Mouse (Mus musculus): ENCODE measurements around the gene Usp50. TPM values are rescaled to one million over a fixed set of nuclear protein-coding genes. Genes with fewer than 3 reads are reported as not detected.
A peak's percentile ranks its signal among the peaks of the same experiment; 100 is the strongest.

Gene Usp50
- polyA plus RNA-seq, 1 experiment from 2014 or later = 2.9 TPM

DNA sequence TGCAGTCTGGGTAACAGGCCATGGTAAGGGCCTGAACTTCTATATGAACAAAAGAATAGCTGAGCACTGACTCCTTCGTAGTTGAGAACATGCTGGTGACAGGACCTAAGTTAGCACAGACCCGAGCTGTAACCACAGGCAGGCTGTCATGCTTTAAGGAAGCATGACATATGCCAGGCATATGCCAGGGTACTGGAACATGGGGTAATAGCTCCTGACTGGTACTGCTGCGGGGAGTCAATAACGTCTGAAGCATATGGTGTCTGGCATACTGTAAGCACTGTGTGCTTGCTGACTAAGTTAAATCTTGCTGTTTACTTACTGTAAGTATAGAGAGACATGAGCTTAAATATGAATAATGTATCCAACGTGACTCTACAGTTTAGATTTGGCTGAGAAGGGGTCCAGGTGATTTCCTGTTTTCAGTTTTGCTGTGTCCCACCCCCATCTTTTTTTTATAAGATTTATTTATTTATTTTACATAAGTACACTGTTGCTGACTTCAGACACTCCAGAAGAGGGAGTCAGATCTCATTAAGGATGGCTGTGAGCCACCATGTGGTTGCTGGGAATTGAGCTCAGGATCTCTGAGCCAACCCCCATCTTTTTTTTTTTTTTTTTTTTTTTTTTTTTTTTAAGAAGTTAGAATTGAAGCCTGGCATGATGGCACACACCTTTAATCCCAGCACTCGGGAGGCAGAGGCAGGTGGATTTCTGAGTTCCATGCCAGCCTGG, 47.8 kb downstream of the Usp50 start:
- no peaks in the 10 kb centered on the region for H3K9me3 ChIP-seq
- 74% methylated on average over 6 of the region's 6 CpGs for WGBS
- H3K4me2 ChIP-seq = no peak overlapping the region
- no peak overlapping the region for H3K4me3 ChIP-seq (replicated peaks)
- ATAC-seq (ENCODE audit: insufficient read depth, low FRiP score, low read depth) = no peak
- H3K36me3 ChIP-seq = peaks cover 18% of the 10 kb centered on the region
- H3K27me3 ChIP-seq (replicated peaks) = no peaks in the 10 kb centered on the region
- H3K27ac ChIP-seq = no peak overlapping the region
- H3K4me1 ChIP-seq = no peaks in the 10 kb centered on the region
- no peak overlapping the region for H3K9ac ChIP-seq

DNA sequence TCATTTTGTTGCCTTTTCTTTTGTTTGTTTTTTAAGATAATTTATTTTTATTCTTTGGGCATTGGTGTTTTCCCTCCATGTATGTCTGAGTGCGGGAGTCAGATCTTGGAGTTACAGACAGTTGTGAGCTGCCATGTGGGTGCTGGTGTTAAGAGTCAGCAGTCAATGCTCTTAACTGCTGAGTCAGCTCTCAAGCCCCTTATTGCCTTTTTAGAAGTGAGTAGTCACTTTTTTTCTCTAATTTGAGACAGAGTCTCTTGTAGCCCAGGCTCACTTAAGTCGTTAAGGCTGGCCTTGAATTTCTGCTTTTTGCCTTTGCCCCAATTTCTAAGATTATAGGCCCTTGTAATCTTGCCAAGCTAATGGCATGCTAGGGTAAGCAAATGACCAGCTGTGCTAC, 52.8 kb downstream of the Usp50 start:
- Histone ChIP-seq H3K4me2 (no peak overlapping the region), H3K9me3 (no peaks in the 10 kb centered on the region), H3K4me3 (replicated peaks) (no peak overlapping the region), H3K4me1 (no peaks in the 10 kb centered on the region), H3K36me3 (peaks cover 26% of the 10 kb centered on the region; the same call in 1 of the 2 replicates), H3K27me3 (replicated peaks) (no peaks in the 10 kb centered on the region), H3K27ac (no peak overlapping the region), H3K9ac (no peak overlapping the region)
- 77% methylated on average over 2 of the region's 2 CpGs for WGBS
- no peak for ATAC-seq (ENCODE audit: insufficient read depth, low FRiP score, low read depth)

DNA sequence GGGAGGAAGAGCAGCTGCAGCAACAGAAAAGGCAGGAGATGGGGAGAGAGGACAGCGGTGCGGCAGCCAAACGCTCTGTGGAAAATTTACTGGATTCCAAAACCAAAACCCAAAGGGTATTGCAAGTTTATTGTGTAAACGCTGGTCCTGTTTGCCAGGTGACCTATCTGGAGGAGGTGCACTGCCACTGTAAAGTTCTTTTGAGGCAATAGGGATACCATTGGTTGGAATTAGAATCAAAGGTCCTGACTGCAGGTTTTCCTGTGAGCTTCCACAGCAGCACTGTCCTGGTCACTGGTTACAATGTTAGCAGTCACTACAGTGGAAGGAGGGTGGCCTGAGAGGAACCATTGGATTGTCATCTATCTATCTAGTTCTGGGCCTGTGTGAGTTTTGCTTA, 54.1 kb downstream of the Usp50 start:
- Histone ChIP-seq H3K9ac (no peak overlapping the region), H3K4me2 (no peak overlapping the region), H3K4me1 (no peaks in the 10 kb centered on the region), H3K27me3 (replicated peaks) (no peaks in the 10 kb centered on the region), H3K27ac (no peak overlapping the region), H3K4me3 (replicated peaks) (no peak overlapping the region), H3K36me3 (peaks cover 21% of the 10 kb centered on the region; the same call in 1 of the 2 replicates), H3K9me3 (no peaks in the 10 kb centered on the region)
- ATAC-seq (ENCODE audit: insufficient read depth, low FRiP score, low read depth) = no peak
- 94% methylated on average over 4 of the region's 4 CpGs for WGBS

GRCm38 (mm10) chr2:126712950-126713349, 70.3 kb downstream of the Usp50 start:
- Histone ChIP-seq H3K27ac (no peak overlapping the region), H3K4me3 (replicated peaks) (no peak overlapping the region), H3K9ac (no peak overlapping the region), H3K9me3 (no peaks in the 10 kb centered on the region), H3K27me3 (replicated peaks) (no peaks in the 10 kb centered on the region), H3K4me1 (peaks cover 5% of the 10 kb centered on the region; the same call in 1 of the 2 replicates), H3K36me3 (no peaks in the 10 kb centered on the region), H3K4me2 (no peak overlapping the region)
- ATAC-seq (ENCODE audit: insufficient read depth, low FRiP score, low read depth) = no peak

- Histone ChIP-seq H3K9me3 (no peaks in the 10 kb centered on the region), H3K27ac (no peak overlapping the region), H3K4me2 (no peak overlapping the region), H3K4me1 (peaks cover 7% of the 10 kb centered on the region; the same call in 1 of the 2 replicates), H3K27me3 (replicated peaks) (no peaks in the 10 kb centered on the region), H3K4me3 (replicated peaks) (no peak overlapping the region), H3K36me3 (no peaks in the 10 kb centered on the region), H3K9ac (no peak overlapping the region)
- 97% methylated on average over 5 of the region's 5 CpGs for WGBS
- no peak for ATAC-seq (ENCODE audit: insufficient read depth, low FRiP score, low read depth)
Measured at GRCm38 (mm10) chr2:126712526-126712925, 70.7 kb downstream of the Usp50 start.

- Histone ChIP-seq H3K4me2 (peak overlapping the region; percentile 73), H3K9me3 (no peaks in the 10 kb centered on the region), H3K4me1 (peaks cover 7% of the 10 kb centered on the region; the same call in 1 of the 2 replicates), H3K36me3 (no peaks in the 10 kb centered on the region), H3K9ac (no peak overlapping the region), H3K4me3 (replicated peaks) (peak overlapping the region; percentile 81; the same call in 1 of the 2 replicates), H3K27ac (no peak overlapping the region), H3K27me3 (replicated peaks) (no peaks in the 10 kb centered on the region)
- 77% methylated on average over 4 of the region's 4 CpGs for WGBS
- ATAC-seq (ENCODE audit: insufficient read depth, low FRiP score, low read depth) = no peak
Measured at GRCm38 (mm10) chr2:126708361-126708760, 74.9 kb downstream of the Usp50 start.

DNA sequence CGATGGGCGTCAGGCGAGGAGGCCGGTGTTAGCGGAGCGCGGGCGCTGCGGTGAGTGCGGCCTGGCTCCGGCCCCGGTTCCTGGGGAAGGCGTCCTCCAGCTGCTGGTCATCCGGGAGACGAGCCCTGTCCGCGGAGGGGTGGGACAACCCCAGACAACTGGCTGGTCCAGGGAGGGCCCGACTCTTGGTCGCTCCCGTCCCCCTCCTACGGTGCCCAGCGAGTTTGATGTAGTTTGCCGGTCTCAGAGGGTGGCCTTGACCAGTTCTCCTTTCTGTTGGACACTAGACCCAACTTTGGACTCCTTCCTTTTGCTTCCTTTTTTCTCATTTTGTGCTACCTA, 75.9 kb downstream of the Usp50 start:
- under 1% methylated on average over 23 of the region's 23 CpGs for WGBS
- peak overlapping the region; percentile 78 for H3K27ac ChIP-seq
- ATAC-seq (ENCODE audit: insufficient read depth, low FRiP score, low read depth) = peak; percentile 79; the same call in 1 of the 2 replicates
- H3K4me3 ChIP-seq (replicated peaks) = peak overlapping the region; percentile 81
- no peaks in the 10 kb centered on the region for H3K36me3 ChIP-seq
- H3K4me1 ChIP-seq = peaks cover 7% of the 10 kb centered on the region; the same call in 1 of the 2 replicates
- H3K27me3 ChIP-seq (replicated peaks) = no peaks in the 10 kb centered on the region
- H3K9me3 ChIP-seq = no peaks in the 10 kb centered on the region
- H3K4me2 ChIP-seq = peak overlapping the region; percentile 73
- peak overlapping the region; percentile 72 for H3K9ac ChIP-seq

- H3K4me1 ChIP-seq = peaks cover 7% of the 10 kb centered on the region; the same call in 1 of the 2 replicates
- ATAC-seq (ENCODE audit: insufficient read depth, low FRiP score, low read depth) = peak; percentile 100
- WGBS = 3% methylated on average over 47 of the region's 47 CpGs
- peak within 1 kb of the TSS; percentile 73 for H3K4me2 ChIP-seq
- no peaks in the 10 kb centered on the region for H3K9me3 ChIP-seq
- peak within 1 kb of the TSS; percentile 78 for H3K27ac ChIP-seq
- no peaks in the 10 kb centered on the region for H3K36me3 ChIP-seq
- H3K9ac ChIP-seq = peak within 1 kb of the TSS; percentile 72
- peak within 1 kb of the TSS; percentile 81 for H3K4me3 ChIP-seq (replicated peaks)
- H3K27me3 ChIP-seq (replicated peaks) = no peaks in the 10 kb centered on the region
Measured at GRCm38 (mm10) chr2:126706759-126707437, 76.4 kb downstream of the Usp50 start, which contains the start of gene Usp8. Gene Usp8, plus strand, starts transcription at chr2:126707328.

DNA sequence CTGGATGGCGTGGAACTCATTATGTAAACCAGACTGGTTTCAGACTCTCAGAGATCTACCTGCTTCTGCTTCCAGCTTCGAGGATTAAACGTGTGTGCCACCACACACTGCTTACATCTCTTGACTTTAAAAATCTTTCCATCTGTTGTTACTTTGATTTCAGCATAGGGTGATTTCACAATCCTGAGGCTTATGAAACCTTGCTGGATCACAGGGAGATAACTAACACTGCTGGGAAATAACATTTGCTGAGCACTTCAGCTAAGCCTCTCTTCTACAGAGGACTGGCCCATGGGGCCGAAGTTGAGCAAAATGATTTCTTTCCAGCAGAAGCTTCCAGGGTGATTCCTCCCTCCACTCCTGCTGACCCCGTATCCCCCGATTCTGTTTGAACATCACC, 88.0 kb downstream of the Usp50 start:
- Histone ChIP-seq H3K9ac (no peak overlapping the region), H3K36me3 (no peaks in the 10 kb centered on the region), H3K4me1 (no peaks in the 10 kb centered on the region), H3K9me3 (no peaks in the 10 kb centered on the region), H3K27ac (no peak overlapping the region), H3K4me3 (replicated peaks) (no peak overlapping the region), H3K4me2 (no peak overlapping the region), H3K27me3 (replicated peaks) (no peaks in the 10 kb centered on the region)
- no peak for ATAC-seq (ENCODE audit: insufficient read depth, low FRiP score, low read depth)
- WGBS = 77% methylated on average over 6 of the region's 6 CpGs

DNA sequence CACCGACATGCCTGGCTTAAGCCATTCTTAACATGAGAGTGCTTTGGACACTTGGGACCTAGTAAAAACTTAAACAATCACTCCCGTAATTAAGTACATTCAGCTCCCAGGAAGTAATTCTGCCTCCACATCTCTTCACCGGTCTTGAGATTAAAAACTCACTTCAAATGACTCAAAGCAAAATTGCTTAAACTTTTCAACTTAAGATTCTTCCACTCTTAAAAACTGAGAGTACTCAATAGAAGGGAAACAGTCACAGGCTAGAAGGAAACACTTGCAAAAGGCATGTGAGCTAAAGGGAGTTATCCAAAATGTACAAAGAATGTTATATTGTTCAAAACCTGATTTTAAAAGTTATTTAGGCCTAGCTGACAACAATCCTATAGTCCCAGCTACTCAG, 92.0 kb downstream of the Usp50 start:
- no peak for ATAC-seq (ENCODE audit: insufficient read depth, low FRiP score, low read depth)
- H3K27me3 ChIP-seq (replicated peaks) = no peaks in the 10 kb centered on the region
- no peaks in the 10 kb centered on the region for H3K4me1 ChIP-seq
- no peaks in the 10 kb centered on the region for H3K9me3 ChIP-seq
- no peak overlapping the region for H3K4me3 ChIP-seq (replicated peaks)
- no peak overlapping the region for H3K9ac ChIP-seq
- H3K4me2 ChIP-seq = no peak overlapping the region
- no peaks in the 10 kb centered on the region for H3K36me3 ChIP-seq
- H3K27ac ChIP-seq = no peak overlapping the region
- 78% methylated on average over 3 of the region's 3 CpGs for WGBS

- ATAC-seq (ENCODE audit: insufficient read depth, low FRiP score, low read depth) = no peak
- no peaks in the 10 kb centered on the region for H3K27me3 ChIP-seq (replicated peaks)
- no peak overlapping the region for H3K9ac ChIP-seq
- H3K36me3 ChIP-seq = peaks cover 10% of the 10 kb centered on the region; the same call in 1 of the 2 replicates
- WGBS = 79% methylated on average over 1 of the region's 1 CpGs
- no peak overlapping the region for H3K27ac ChIP-seq
- H3K4me3 ChIP-seq (replicated peaks) = no peak overlapping the region
- no peak overlapping the region for H3K4me2 ChIP-seq
- H3K9me3 ChIP-seq = no peaks in the 10 kb centered on the region
- 0 out of 2 replicates have a peak, but pooled peaks cover 2% of the 10 kb centered on the region for H3K4me1 ChIP-seq
Measured at GRCm38 (mm10) chr2:126682937-126683336, 100.3 kb downstream of the Usp50 start.

- no peaks in the 10 kb centered on the region for H3K9me3 ChIP-seq
- H3K27ac ChIP-seq = peak overlapping the region; percentile 28; the same call in 1 of the 2 replicates
- peaks cover 10% of the 10 kb centered on the region; the same call in 1 of the 2 replicates for H3K36me3 ChIP-seq
- no peak for ATAC-seq (ENCODE audit: insufficient read depth, low FRiP score, low read depth)
- H3K4me2 ChIP-seq = no peak overlapping the region
- H3K27me3 ChIP-seq (replicated peaks) = no peaks in the 10 kb centered on the region
- no peak overlapping the region for H3K9ac ChIP-seq
- 53% methylated on average over 2 of the region's 2 CpGs for WGBS
- H3K4me3 ChIP-seq (replicated peaks) = no peak overlapping the region
- H3K4me1 ChIP-seq = 0 out of 2 replicates have a peak, but pooled peaks cover 2% of the 10 kb centered on the region
Measured at GRCm38 (mm10) chr2:126682333-126682732, 100.9 kb downstream of the Usp50 start.
